Mouse (Mus musculus) heart, adult 8-10 months (tissue): Measurements from ENCODE around the gene Srgap3. TPM values are rescaled to one million over a fixed set of nuclear protein-coding genes. Genes with fewer than 3 reads are reported as not detected.

Experiments
- DNase-seq: peaks from one replicate; pipeline ENCODE4 v3.0.0; 2022; ENCODE audit warnings: low spot score
- total RNA-seq, 4 experiments: library from RNA; stranded (reverse); gene quantifications; 2 replicates each; pipeline ENCODE4 v1.2.4; 2022

The Srgap3 gene
- total RNA-seq: under 1 TPM; 0.65 to 0.90 (median 0.77) TPM

GRCm38 (mm10) chr6:112946895-112947436 is at the start of gene Srgap3:
Gene Srgap3, minus strand, starts transcription at chr6:112947266.
- DNase-seq: peak; percentile 83

- DNase-seq: no peak
Measured at GRCm38 (mm10) chr6:112995708-112996107, 48.6 kb upstream of the Srgap3 start.

- no peak for DNase-seq
Measured at GRCm38 (mm10) chr6:112990119-112990518, 43.1 kb upstream of the Srgap3 start.

- DNase-seq: no peak
Measured at GRCm38 (mm10) chr6:112985362-112986314, 38.6 kb upstream of the Srgap3 start.

GRCm38 (mm10) chr6:112982241-112982640 is 35.2 kb upstream of the Srgap3 start:
- no peak for DNase-seq

GRCm38 (mm10) chr6:112978947-112979346 is 31.9 kb upstream of the Srgap3 start:
- DNase-seq: no peak

GRCm38 (mm10) chr6:112977246-112977645 is 30.2 kb upstream of the Srgap3 start:
- no peak for DNase-seq

GRCm38 (mm10) chr6:112976541-112976940 is 29.5 kb upstream of the Srgap3 start:
- DNase-seq: no peak

GRCm38 (mm10) chr6:112976136-112976535 is 29.1 kb upstream of the Srgap3 start:
- DNase-seq: no peak

GRCm38 (mm10) chr6:112973786-112974720 is 27.0 kb upstream of the Srgap3 start:
- DNase-seq: no peak

- DNase-seq: no peak
Measured at GRCm38 (mm10) chr6:112972858-112973631, 26.0 kb upstream of the Srgap3 start.

GRCm38 (mm10) chr6:112972127-112972526 is 25.1 kb upstream of the Srgap3 start:
- DNase-seq: no peak

- DNase-seq: no peak
Measured at GRCm38 (mm10) chr6:112971116-112971768, 24.2 kb upstream of the Srgap3 start.

- no peak for DNase-seq
Measured at GRCm38 (mm10) chr6:112967359-112967758, 20.3 kb upstream of the Srgap3 start.

- DNase-seq: no peak
Measured at GRCm38 (mm10) chr6:112958360-112958759, 11.3 kb upstream of the Srgap3 start.

- DNase-seq: no peak
Measured at GRCm38 (mm10) chr6:112957583-112958280, 10.7 kb upstream of the Srgap3 start.

- DNase-seq: no peak
Measured at GRCm38 (mm10) chr6:112955773-112956172, 8.7 kb upstream of the Srgap3 start.

- DNase-seq: no peak
Measured at GRCm38 (mm10) chr6:112953905-112954304, 6.8 kb upstream of the Srgap3 start.

GRCm38 (mm10) chr6:112951254-112951653 is 4.2 kb upstream of the Srgap3 start:
- no peak for DNase-seq
